ENCODE assay signal across 9 mouse cellular contexts in the genomic region with DNA sequence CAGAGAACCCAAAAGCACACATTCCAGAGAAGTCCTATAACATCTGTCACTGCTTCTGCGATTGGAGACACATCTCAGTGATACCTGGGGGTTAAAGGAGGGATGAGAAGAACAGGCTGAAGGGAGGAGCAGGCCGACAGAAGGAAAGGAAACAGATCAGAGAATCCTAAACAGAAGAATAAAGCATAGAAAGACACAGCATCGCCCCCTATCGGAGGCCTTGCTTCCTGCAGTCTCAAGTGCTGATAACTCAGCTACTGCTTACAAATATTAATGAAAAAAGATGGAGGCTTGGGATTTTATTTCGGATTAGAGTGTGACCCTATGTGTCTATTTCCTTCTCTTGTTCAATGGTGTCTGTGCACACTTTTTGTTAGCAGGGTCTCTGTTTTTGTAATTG.
A peak's percentile ranks its signal among the peaks of the same experiment; 100 is the strongest.
DNase-seq lines count a peak whose midpoint lies in the region; TF ChIP-seq lines count a peak whose summit lies in the region.
"Had no signal": no experiment of that assay in that cellular context is flagged by ENCODE, and none has a peak within 500 bp of the region (broad histone marks: within the 10 kb centered on the region; RNA-seq: fewer than 3 reads in every experiment).

No protein-coding gene starts in this region.

- peak; percentile 69 for TF ChIP-seq CTCF in layer of hippocampus, adult 2 months (conservative IDR thresholded peaks at IDR 0.05)
- peak; percentile 44 to 55 (median 55); a peak in 5 of 6 replicates for TF ChIP-seq CTCF in MEL (IDR thresholded peaks at IDR 0.05 in 2 of 3, conservative IDR thresholded peaks at IDR 0.05 in 1 of 3; ENCODE audit: control insufficient read depth in 1 of 3, insufficient read depth in 1 of 3, low read depth in 2 of 3, low read length in 3 of 3, poor library complexity in 1 of 3, severe bottlenecking in 1 of 3)

- peak; percentile 51 for TF ChIP-seq RAD21 in MEL (IDR thresholded peaks at IDR 0.05; ENCODE audit: low read depth, low read length)

- DNase-seq in adrenal gland, postnatal 10 days: peak; percentile 23
- no peak for DNase-seq in adrenal gland, postnatal 36 days
- no peak for DNase-seq in layer of hippocampus, adult 2 months (ENCODE audit: low spot score in 2 of 2)
- no peak for DNase-seq in layer of hippocampus, adult 18-20 months (ENCODE audit: low spot score in 2 of 2)
- peak; percentile 60 for DNase-seq in MEL (ENCODE audit: low read depth, low spot score)
- peak; percentile 54 for DNase-seq in lung, postnatal 36 days
- DNase-seq in urinary bladder, postnatal 36 days (ENCODE audit: low spot score in 2 of 2): no peak
- no peak for DNase-seq in hindbrain, embryonic 10.5 days (ENCODE audit: low spot score)

- H3K27ac ChIP-seq in layer of hippocampus, adult 2 months: no peak overlapping the region
- H3K27ac ChIP-seq in MEL (ENCODE audit: control insufficient read depth, low read depth, low read length): no peak overlapping the region
- no peak overlapping the region for H3K27ac ChIP-seq in hindbrain, embryonic 10.5 days

- 56% methylated on average over 5 of the region's 5 CpGs for WGBS in hindbrain, embryonic 10.5 days

- H3K27me3 ChIP-seq in MEL (ENCODE audit: control insufficient read depth in 1 of 2, insufficient read depth in 2 of 2, low read length in 2 of 2): no peaks in the 10 kb centered on the region; a peak in 1 of 4 replicates
- H3K27me3 ChIP-seq in hindbrain, embryonic 10.5 days (ENCODE audit: insufficient read depth, poor library complexity, severe bottlenecking): peaks cover 26% of the 10 kb centered on the region
- H3K27me3 ChIP-seq: megakaryocyte, embryonic 14.5 days had no signal

- peaks cover 4 to 17% of the 10 kb centered on the region in 2 experiments; a peak in 3 of 4 replicates for H3K4me1 ChIP-seq in MEL (ENCODE audit: control insufficient read depth in 1 of 2, insufficient read depth in 2 of 2, low read length in 2 of 2)
- peaks cover 27% of the 10 kb centered on the region for H3K4me1 ChIP-seq in hindbrain, embryonic 10.5 days (replicated peaks)

- TF ChIP-seq EP300 in MEL (IDR thresholded peaks at IDR 0.05; ENCODE audit: low read depth in 1 of 2, low read length in 2 of 2): no peak

- no peak overlapping the region for H3K4me3 ChIP-seq in layer of hippocampus, adult 2 months
- no peak overlapping the region for H3K4me3 ChIP-seq in MEL (ENCODE audit: control insufficient read depth in 1 of 2, insufficient read depth in 1 of 2, low read depth in 2 of 2, low read length in 2 of 2)
- H3K4me3 ChIP-seq in hindbrain, embryonic 10.5 days: no peak overlapping the region
- H3K4me3 ChIP-seq: megakaryocyte, embryonic 14.5 days had no signal

- H3K36me3 ChIP-seq in MEL (ENCODE audit: control insufficient read depth in 1 of 2, insufficient read depth in 2 of 2, low read length in 2 of 2): peaks cover 0 to 16% of the 10 kb centered on the region in 2 experiments; a peak in 2 of 4 replicates
- no peaks in the 10 kb centered on the region for H3K36me3 ChIP-seq in hindbrain, embryonic 10.5 days

- no peaks in the 10 kb centered on the region for H3K9me3 ChIP-seq in MEL (replicated peaks; ENCODE audit: insufficient read depth, low read length)
- H3K9me3 ChIP-seq in hindbrain, embryonic 10.5 days: no peaks in the 10 kb centered on the region
- H3K9me3 ChIP-seq: megakaryocyte, embryonic 14.5 days had no signal

- no peak overlapping the region for H3K9ac ChIP-seq in MEL (ENCODE audit: control insufficient read depth, low read depth, low read length, poor library complexity, severe bottlenecking)

- no peak for TF ChIP-seq POLR2A in MEL (IDR thresholded peaks at IDR 0.05; ENCODE audit: control insufficient read depth in 1 of 2, insufficient read depth in 1 of 2, low read depth in 1 of 2, low read length in 2 of 2, poor library complexity in 1 of 2)

- H3K79me2 ChIP-seq in MEL (ENCODE audit: control insufficient read depth, insufficient read depth, low read length, poor library complexity): no peaks in the 10 kb centered on the region

TF ChIP-seq in MEL, 35 proteins besides CTCF, POLR2A, EP300 and RAD21:
- no peak for TF ChIP-seq GATA1 (IDR thresholded peaks at IDR 0.05; ENCODE audit: low read depth, low read length)
- TF ChIP-seq ZNF384 (IDR thresholded peaks at IDR 0.05; ENCODE audit: low read depth, low read length): no peak
- no peak for TF ChIP-seq UBTF (IDR thresholded peaks at IDR 0.05; ENCODE audit: borderline replicate concordance, insufficient read depth, low read depth, low read length)
- TF ChIP-seq ZC3H11A (IDR thresholded peaks at IDR 0.05; ENCODE audit: low read depth, low read length): peak; percentile 41
- peak; percentile 47 for TF ChIP-seq SMC3 (IDR thresholded peaks at IDR 0.05; ENCODE audit: low read depth, low read length)
- TF ChIP-seq MAZ (IDR thresholded peaks at IDR 0.05; ENCODE audit: low read depth, low read length): no peak
- TF ChIP-seq POLR2AphosphoS5 (IDR thresholded peaks at IDR 0.05; ENCODE audit: borderline replicate concordance, low read depth, low read length): no peak
TF ChIP-seq in MEL: peak in this region for 2.

Comparison
In these comparisons a context has a peak if more than half of its experiments do, and no peak if none do; other contexts are left out.
1. DNase-seq: peak in adrenal gland, postnatal 10 days (single experiment), MEL (single experiment) and lung, postnatal 36 days (single experiment); none in adrenal gland, postnatal 36 days (0 of 2), layer of hippocampus, adult 2 months (0 of 2), layer of hippocampus, adult 18-20 months (0 of 2), urinary bladder, postnatal 36 days (0 of 2) and hindbrain, embryonic 10.5 days (single experiment).